Mouse (Mus musculus) intestine, embryonic 15.5 days (tissue): ENCODE measurements at regions not wholly inside any gene's neighbourhood (a gene's known extent, or its start where the extent isn't known, plus 50 kb on each side); places are given as distances from the start of the nearest gene placed in this dataset.

Experiments used
- ATAC-seq: fragments of 200-750 bp; cut with Nextera tagmentation; 2 replicates; pipeline ENCODE4 v1.8.0; 2017; ENCODE audit warnings: moderate TSS enrichment, moderate library complexity
- H3K27ac ChIP-seq: fragments of 300-500 bp; sonication (generic); 2 replicates; pipeline ENCODE4 v1.5.1; 2015; ENCODE audit warnings: mild to moderate bottlenecking, inconsistent platforms
- H3K27me3 ChIP-seq: fragments of 300-500 bp; sonication (generic); replicated peaks from 2 replicates; pipeline ENCODE4 v1.6.1; 2015; ENCODE audit warnings: inconsistent platforms
- H3K36me3 ChIP-seq: fragments of 300-500 bp; sonication (generic); 2 replicates; pipeline ENCODE4 v1.6.1; 2015; ENCODE audit warnings: inconsistent platforms
- H3K4me1 ChIP-seq: fragments of 300-500 bp; sonication (generic); replicated peaks from 2 replicates; pipeline ENCODE4 v1.6.1; 2015; ENCODE audit warnings: inconsistent platforms
- H3K4me2 ChIP-seq: fragments of 300-500 bp; sonication (generic); replicated peaks from 2 replicates; pipeline ENCODE4 v1.6.1; 2015; ENCODE audit warnings: mild to moderate bottlenecking, inconsistent platforms
- H3K4me3 ChIP-seq: fragments of 300-500 bp; sonication (generic); replicated peaks from 2 replicates; pipeline ENCODE4 v1.5.1; 2015; ENCODE audit warnings: inconsistent platforms
- H3K9ac ChIP-seq: fragments of 300-500 bp; sonication (generic); 2 replicates; pipeline ENCODE4 v1.6.1; 2015; ENCODE audit warnings: inconsistent platforms
- H3K9me3 ChIP-seq: fragments of 300-500 bp; sonication (generic); 2 replicates; pipeline ENCODE4 v1.6.1; 2016; ENCODE audit warnings: inconsistent platforms
- WGBS: fragments of 180-500 bp; shearing (Covaris S2); methylation state at CpG from one replicate; pipeline ENCODE4 v1.1.7; 2015; 5-methylcytosine and 5-hydroxymethylcytosine counted together

- WGBS, result 71% methylated on average over 4 of the region's 4 CpGs
- no peak overlapping the region for H3K27ac ChIP-seq
- no peak for ATAC-seq
These were observed 445.5 kb downstream of the 1810013L24Rik start for GRCm38 (mm10) chr16:9275426-9275825.

GRCm38 (mm10) chr16:9277064-9277463, 447.2 kb downstream of the 1810013L24Rik start:
- 82% methylated on average over 1 of the region's 1 CpGs for WGBS
- no peak overlapping the region for H3K4me3 ChIP-seq
- H3K9ac ChIP-seq, result no peak overlapping the region
- H3K9me3 ChIP-seq, result no peaks in the 10 kb centered on the region
- H3K4me1 ChIP-seq, result no peaks in the 10 kb centered on the region
- H3K27me3 ChIP-seq, result no peaks in the 10 kb centered on the region
- H3K4me2 ChIP-seq, result no peak overlapping the region
- no peaks in the 10 kb centered on the region for H3K36me3 ChIP-seq
- no peak for ATAC-seq
- no peak overlapping the region for H3K27ac ChIP-seq

More at GRCm38 (mm10) chr16:9275426-9275825, 445.5 kb downstream of the 1810013L24Rik start:
- no peaks in the 10 kb centered on the region for H3K27me3 ChIP-seq
- no peak overlapping the region for H3K9ac ChIP-seq
- H3K4me3 ChIP-seq, result no peak overlapping the region
- H3K4me2 ChIP-seq, result no peak overlapping the region
- no peaks in the 10 kb centered on the region for H3K36me3 ChIP-seq
- no peaks in the 10 kb centered on the region for H3K4me1 ChIP-seq
- no peaks in the 10 kb centered on the region for H3K9me3 ChIP-seq

DNA sequence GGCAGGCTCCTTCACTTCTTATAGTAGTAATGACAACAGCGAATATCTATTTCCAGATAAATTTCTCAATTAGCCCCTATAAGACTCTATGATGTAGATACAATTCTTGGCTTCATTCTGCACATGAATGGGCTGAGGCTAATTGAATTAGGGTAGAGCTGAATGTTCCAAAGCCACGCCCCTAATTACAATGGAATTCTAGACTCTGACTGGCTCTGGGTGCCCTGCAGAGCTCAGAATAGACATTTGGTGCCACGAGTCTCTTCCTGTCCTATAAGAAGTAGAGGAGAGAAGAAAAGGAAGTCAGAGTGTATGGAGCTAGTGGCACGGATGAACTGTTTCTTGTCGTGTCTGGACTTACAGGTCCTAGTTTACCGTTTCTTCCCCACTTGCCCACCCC, 449.8 kb downstream of the 1810013L24Rik start:
- no peak for ATAC-seq
- Histone ChIP-seq H3K4me3 (no peak overlapping the region), H3K9ac (no peak overlapping the region), H3K4me1 (no peaks in the 10 kb centered on the region), H3K9me3 (no peaks in the 10 kb centered on the region), H3K4me2 (no peak overlapping the region), H3K36me3 (no peaks in the 10 kb centered on the region), H3K27me3 (no peaks in the 10 kb centered on the region), H3K27ac (no peak overlapping the region)
- WGBS, result 71% methylated on average over 6 of the region's 6 CpGs

- Histone ChIP-seq H3K27ac (no peak overlapping the region), H3K4me3 (no peak overlapping the region), H3K27me3 (no peaks in the 10 kb centered on the region), H3K9ac (no peak overlapping the region), H3K4me2 (no peak overlapping the region), H3K4me1 (no peaks in the 10 kb centered on the region), H3K36me3 (no peaks in the 10 kb centered on the region), H3K9me3 (no peaks in the 10 kb centered on the region)
- no peak for ATAC-seq
- WGBS, result 71% methylated on average over 4 of the region's 4 CpGs
These were observed 450.5 kb downstream of the 1810013L24Rik start for GRCm38 (mm10) chr16:9280431-9280830.

- Histone ChIP-seq H3K36me3 (no peaks in the 10 kb centered on the region), H3K4me2 (no peak overlapping the region), H3K9ac (no peak overlapping the region), H3K27ac (no peak overlapping the region), H3K4me1 (no peaks in the 10 kb centered on the region), H3K27me3 (no peaks in the 10 kb centered on the region), H3K4me3 (no peak overlapping the region), H3K9me3 (no peaks in the 10 kb centered on the region)
- WGBS, result 12% methylated on average over 5 of the region's 5 CpGs
- no peak for ATAC-seq
These were observed 451.0 kb downstream of the 1810013L24Rik start for GRCm38 (mm10) chr16:9280931-9281330.

- H3K9ac ChIP-seq, result no peak overlapping the region
- WGBS, result 45% methylated on average over 3 of the region's 3 CpGs
- H3K4me3 ChIP-seq, result no peak overlapping the region
- no peak overlapping the region for H3K27ac ChIP-seq
- ATAC-seq, result no peak
- no peaks in the 10 kb centered on the region for H3K36me3 ChIP-seq
- no peaks in the 10 kb centered on the region for H3K4me1 ChIP-seq
- no peaks in the 10 kb centered on the region for H3K27me3 ChIP-seq
- no peak overlapping the region for H3K4me2 ChIP-seq
- no peaks in the 10 kb centered on the region for H3K9me3 ChIP-seq
These were observed 454.5 kb downstream of the 1810013L24Rik start for GRCm38 (mm10) chr16:9284423-9284822.

DNA sequence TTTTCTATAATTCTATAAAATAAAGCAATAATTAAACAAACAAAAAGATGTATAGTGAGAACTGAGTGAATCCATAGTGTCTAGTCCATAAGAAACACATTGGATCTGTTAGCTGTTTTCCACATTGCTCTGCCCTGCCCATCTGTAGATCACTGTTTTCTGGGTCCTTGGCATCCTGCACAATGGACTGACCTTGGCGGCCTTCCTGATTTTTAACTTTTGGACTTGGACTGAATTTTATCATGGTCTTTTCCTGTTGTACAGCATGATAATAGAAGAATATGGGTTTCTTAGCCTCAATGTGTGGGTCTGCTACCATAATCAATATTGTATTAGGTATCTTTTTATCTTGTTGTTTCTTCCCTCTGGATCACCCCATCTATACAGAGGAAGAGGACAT, 456.0 kb downstream of the 1810013L24Rik start:
- H3K36me3 ChIP-seq, result no peaks in the 10 kb centered on the region
- H3K9me3 ChIP-seq, result no peaks in the 10 kb centered on the region
- ATAC-seq, result no peak
- no peak overlapping the region for H3K9ac ChIP-seq
- 86% methylated on average over 1 of the region's 1 CpGs for WGBS
- H3K4me1 ChIP-seq, result no peaks in the 10 kb centered on the region
- H3K27ac ChIP-seq, result no peak overlapping the region
- no peak overlapping the region for H3K4me2 ChIP-seq
- H3K4me3 ChIP-seq, result no peak overlapping the region
- no peaks in the 10 kb centered on the region for H3K27me3 ChIP-seq

GRCm38 (mm10) chr16:9287557-9287956, 457.7 kb downstream of the 1810013L24Rik start:
- WGBS, result 80% methylated on average over 6 of the region's 6 CpGs
- Histone ChIP-seq H3K4me2 (no peak overlapping the region), H3K9ac (no peak overlapping the region)

DNA sequence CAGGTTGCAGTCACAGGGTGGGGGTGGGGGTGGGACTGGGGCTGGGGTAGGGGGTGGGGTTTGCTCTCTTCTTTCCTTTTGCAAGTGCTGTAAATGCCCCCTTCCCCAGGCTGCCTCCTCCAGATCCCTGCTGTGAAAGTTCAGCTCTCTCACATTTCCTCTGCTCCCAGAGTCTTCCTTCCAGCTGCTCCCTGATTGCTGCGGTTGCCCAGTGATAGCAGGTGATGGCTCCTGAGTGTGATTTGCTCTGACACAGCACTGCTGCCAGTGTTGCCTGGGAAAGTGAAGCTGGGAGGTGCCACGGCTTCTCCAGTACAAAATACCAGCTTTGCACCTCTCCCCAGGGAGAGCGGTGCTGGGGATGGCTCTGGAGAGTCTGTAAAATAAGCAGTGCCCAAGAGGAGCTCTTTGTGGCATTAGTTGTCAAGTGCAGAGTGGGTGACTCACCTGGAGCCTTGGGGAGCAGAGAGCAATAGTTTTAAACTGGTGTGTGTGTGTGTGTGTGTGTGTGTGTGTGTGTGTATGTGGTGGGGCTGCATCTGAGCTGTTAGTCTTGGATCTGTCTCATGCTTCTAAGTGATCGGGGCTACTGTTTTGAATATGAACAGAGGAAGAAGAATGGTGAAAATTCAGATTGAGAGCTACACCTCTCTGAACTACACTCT, 461.6 kb downstream of the 1810013L24Rik start:
- Histone ChIP-seq H3K9ac (no peak overlapping the region), H3K36me3 (no peaks in the 10 kb centered on the region), H3K4me2 (no peak overlapping the region), H3K27ac (no peak overlapping the region), H3K4me1 (no peaks in the 10 kb centered on the region), H3K9me3 (no peaks in the 10 kb centered on the region), H3K4me3 (no peak overlapping the region), H3K27me3 (no peaks in the 10 kb centered on the region)
- ATAC-seq, result no peak
- 50% methylated on average over 4 of the region's 4 CpGs for WGBS

More at GRCm38 (mm10) chr16:9287557-9287956, 457.7 kb downstream of the 1810013L24Rik start:
- no peak overlapping the region for H3K4me3 ChIP-seq
- no peak for ATAC-seq
- H3K4me1 ChIP-seq, result no peaks in the 10 kb centered on the region
- H3K27me3 ChIP-seq, result no peaks in the 10 kb centered on the region
- H3K27ac ChIP-seq, result no peak overlapping the region
- H3K9me3 ChIP-seq, result no peaks in the 10 kb centered on the region
- H3K36me3 ChIP-seq, result no peaks in the 10 kb centered on the region

- Histone ChIP-seq H3K27ac (no peak overlapping the region), H3K4me2 (no peak overlapping the region), H3K4me1 (no peaks in the 10 kb centered on the region), H3K4me3 (no peak overlapping the region), H3K36me3 (no peaks in the 10 kb centered on the region), H3K9me3 (no peaks in the 10 kb centered on the region), H3K27me3 (no peaks in the 10 kb centered on the region), H3K9ac (no peak overlapping the region)
- ATAC-seq, result no peak
- WGBS, result 75% methylated on average over 4 of the region's 4 CpGs
These were observed 473.2 kb downstream of the 1810013L24Rik start for GRCm38 (mm10) chr16:9303134-9303533.

- Histone ChIP-seq H3K27ac (no peak overlapping the region), H3K4me1 (no peaks in the 10 kb centered on the region), H3K9me3 (no peaks in the 10 kb centered on the region), H3K27me3 (no peaks in the 10 kb centered on the region), H3K36me3 (no peaks in the 10 kb centered on the region), H3K4me3 (no peak overlapping the region), H3K9ac (no peak overlapping the region), H3K4me2 (no peak overlapping the region)
- WGBS, result 90% methylated on average over 1 of the region's 1 CpGs
- ATAC-seq, result no peak
These were observed 474.2 kb downstream of the 1810013L24Rik start for GRCm38 (mm10) chr16:9304079-9304478.

DNA sequence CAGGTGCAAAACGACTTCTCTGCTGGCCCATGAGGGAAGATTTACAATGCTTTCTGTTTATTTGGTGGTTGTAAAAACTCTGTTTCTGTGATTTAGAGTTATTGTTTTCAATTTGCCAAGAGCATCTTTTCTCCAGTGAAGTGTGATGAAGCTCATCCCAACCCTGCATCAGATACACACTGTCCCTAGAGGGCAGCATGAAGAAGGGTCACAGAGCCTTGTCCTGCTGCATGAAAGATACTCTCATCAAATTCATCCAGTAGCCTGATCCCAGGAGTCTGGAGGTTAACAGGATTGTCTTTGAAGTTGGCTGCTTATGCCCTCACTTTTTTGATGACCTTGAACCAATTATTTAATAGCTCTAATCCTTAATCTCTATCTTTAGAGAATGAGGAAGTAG, 480.8 kb downstream of the 1810013L24Rik start:
- Histone ChIP-seq H3K36me3 (no peaks in the 10 kb centered on the region), H3K27me3 (no peaks in the 10 kb centered on the region), H3K27ac (no peak overlapping the region), H3K4me3 (no peak overlapping the region), H3K4me2 (no peak overlapping the region), H3K9me3 (no peaks in the 10 kb centered on the region), H3K4me1 (no peaks in the 10 kb centered on the region), H3K9ac (no peak overlapping the region)
- no peak for ATAC-seq
- WGBS, result 25% methylated on average over 1 of the region's 1 CpGs

GRCm38 (mm10) chr16:9335626-9336025, 505.7 kb downstream of the 1810013L24Rik start:
- no peak overlapping the region for H3K27ac ChIP-seq
- 89% methylated on average over 1 of the region's 1 CpGs for WGBS
- ATAC-seq, result no peak
- H3K4me1 ChIP-seq, result no peaks in the 10 kb centered on the region
- no peaks in the 10 kb centered on the region for H3K27me3 ChIP-seq
- H3K9ac ChIP-seq, result no peak overlapping the region
- no peak overlapping the region for H3K4me2 ChIP-seq
- H3K36me3 ChIP-seq, result no peaks in the 10 kb centered on the region
- H3K9me3 ChIP-seq, result no peaks in the 10 kb centered on the region
- no peak overlapping the region for H3K4me3 ChIP-seq
